Mouse (Mus musculus) spleen, postnatal 10 days (tissue): ENCODE measurements at regions not wholly inside any gene's neighbourhood (a gene's known extent, or its start where the extent isn't known, plus 50 kb on each side); places are given as distances from the start of the nearest gene placed in this dataset.
A peak's percentile ranks its signal among the peaks of the same experiment; 100 is the strongest.

ENCODE experiments used
- DNase-seq, 2 experiments: peaks; one replicate each; pipeline ENCODE4 v3.0.0; 2021 to 2022; ENCODE audit warnings: low spot score in 2 of 2

GRCm38 (mm10) chr16:88412287-88412686, 94.5 kb downstream of the Cldn17 start:
- no peak for DNase-seq

GRCm38 (mm10) chr16:88408144-88408543, 98.6 kb downstream of the Cldn17 start:
- DNase-seq = no peak

DNA sequence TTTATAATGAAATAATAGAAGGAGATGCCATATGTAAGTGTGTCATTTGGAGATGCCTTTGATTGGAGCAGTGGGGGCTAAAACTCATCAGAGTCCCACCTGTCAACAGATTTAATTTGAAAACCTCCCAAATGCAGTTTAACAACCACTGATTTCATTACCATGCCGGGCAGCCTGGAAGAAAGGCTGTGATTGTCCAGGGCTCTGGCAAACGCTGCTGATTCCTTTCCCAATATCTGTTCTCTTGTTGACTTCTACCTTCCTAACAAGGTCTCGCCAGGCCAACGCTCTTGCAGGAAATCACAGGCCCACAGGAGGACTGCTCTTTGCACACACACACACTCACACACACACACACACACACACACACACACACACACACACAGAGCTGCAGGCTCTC, 102.4 kb downstream of the Cldn17 start:
- DNase-seq = no peak

- no peak for DNase-seq
These were observed 106.9 kb downstream of the Cldn17 start for GRCm38 (mm10) chr16:88399881-88400280.

GRCm38 (mm10) chr16:88392764-88393163, 102.7 kb upstream of the Grik1 start:
- DNase-seq = no peak

DNA sequence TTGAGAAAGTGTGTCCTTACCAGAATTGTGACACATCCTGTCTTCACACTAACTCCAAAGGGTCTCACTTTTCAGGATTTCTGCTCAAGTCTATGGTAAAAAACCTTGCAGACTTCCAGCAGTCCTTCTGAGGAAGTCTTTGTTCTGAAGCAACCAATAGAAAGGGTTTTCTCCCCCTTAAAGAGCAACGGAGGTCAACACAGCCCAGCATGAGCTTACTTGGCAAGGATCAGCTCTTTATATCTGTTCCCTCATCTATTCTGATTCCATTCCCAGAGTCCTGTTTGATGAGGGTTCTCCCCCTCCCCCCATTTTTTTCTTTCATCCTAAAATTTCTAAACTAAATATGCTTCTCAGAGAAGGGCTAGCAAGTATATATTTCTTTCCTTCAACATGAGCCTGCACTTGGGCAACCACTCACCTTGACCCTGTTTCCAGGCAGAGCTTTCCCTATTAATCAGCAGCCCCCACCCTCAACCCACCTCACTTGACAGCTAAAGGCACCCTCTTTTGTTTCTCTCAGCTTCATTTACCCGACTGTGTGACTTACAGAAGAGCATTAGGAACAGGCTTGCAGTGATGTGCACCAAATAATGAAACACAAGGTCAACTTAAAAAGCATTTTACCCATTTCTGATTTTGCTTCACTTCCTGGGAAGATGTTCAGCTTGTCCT, 91.7 kb upstream of the Grik1 start:
- no peak for DNase-seq

DNA sequence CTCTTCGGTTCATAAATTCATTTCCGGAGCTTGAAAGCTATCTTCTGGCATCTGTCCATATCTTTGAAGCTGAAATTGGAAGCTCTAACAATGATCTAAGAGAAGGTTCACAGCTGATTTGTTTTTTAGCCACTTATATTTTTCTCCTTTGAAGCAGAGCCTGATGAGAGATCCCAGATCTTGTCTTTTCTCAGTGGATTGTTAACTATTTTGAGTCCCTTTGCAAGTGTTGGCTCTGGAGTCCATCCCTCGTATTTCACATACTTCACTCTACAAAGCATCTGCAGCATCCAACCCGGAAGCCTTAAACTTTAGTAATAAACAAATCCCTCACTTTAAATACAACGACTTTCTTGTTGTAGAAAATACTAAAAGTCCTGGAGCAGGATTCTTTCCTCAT, 85.6 kb upstream of the Grik1 start:
- DNase-seq = no peak

GRCm38 (mm10) chr16:88374612-88375011, 84.5 kb upstream of the Grik1 start:
- no peak for DNase-seq

DNA sequence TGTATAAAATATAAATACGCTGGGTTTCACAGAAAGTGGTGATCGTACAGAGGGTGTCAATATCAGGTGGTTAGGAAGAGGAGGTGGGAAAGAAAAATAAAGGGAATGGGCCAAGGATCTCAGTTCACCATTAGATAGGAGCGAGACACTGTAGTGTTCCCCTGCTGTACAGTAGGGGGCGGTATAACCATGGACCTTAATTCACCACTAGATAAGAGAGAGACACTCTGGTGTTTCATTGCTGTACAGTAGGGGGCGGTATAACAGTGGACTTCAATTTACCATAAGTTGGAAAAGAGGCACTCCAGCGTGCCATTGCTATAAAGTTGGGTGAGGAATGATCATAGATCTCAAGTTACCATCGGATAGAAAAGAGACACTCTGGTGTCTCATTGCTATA, 82.0 kb upstream of the Grik1 start:
- DNase-seq = peak in 1 of 2 experiments; percentile 21

DNA sequence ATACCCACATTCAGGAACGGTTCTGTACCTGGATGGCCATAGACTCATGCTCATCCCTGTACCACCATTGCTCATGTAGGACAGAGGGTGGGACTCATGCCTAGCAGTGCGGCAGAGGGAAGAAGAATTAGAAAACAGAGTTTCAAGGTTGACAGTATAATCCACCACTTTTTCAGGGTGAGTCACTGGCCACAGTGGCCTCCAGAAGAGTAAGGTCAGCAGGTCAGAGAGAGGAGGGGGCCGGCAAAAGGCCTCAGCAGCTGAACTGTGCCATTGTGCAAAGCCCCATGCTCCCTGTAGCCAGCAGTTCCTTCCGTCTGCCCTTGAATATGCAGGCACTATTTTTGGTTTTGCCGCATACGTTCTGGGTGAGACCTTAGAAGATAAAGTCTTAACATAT, 78.1 kb upstream of the Grik1 start:
- no peak for DNase-seq

GRCm38 (mm10) chr16:88367162-88367561, 77.1 kb upstream of the Grik1 start:
- no peak for DNase-seq

DNA sequence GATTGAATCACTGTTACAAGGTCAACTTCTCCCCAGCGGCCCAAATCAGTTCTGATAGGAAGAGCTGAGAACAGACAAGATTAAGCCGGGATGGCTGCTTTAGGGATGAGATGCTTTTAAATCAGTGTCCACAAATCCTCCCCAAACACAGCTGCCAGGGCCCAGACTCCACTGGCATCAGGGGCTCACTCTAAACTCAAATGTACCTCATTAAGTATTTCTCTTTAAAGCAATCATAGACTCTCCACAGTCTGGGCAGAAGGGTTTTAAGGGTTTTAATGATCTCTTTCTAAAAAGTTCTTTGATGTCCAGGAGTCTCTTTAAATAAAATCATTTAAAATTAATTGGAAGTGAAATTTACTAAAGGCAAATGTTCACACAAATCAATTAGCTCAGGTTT, 70.0 kb upstream of the Grik1 start:
- DNase-seq = no peak
